Mouse (Mus musculus) hindbrain, embryonic 13.5 days (tissue): ENCODE measurements around the gene Ubr7. TPM values are rescaled to one million over a fixed set of nuclear protein-coding genes. Genes with fewer than 3 reads are reported as not detected.

Source experiments
- ATAC-seq: fragments of 200-750 bp; cut with Nextera tagmentation; 2 replicates; pipeline ENCODE4 v1.8.0; 2017; ENCODE audit warnings: moderate TSS enrichment; ENCODE audit not compliant: low FRiP score
- H3K27ac ChIP-seq: fragments of 300-500 bp; sonication (generic); 2 replicates; pipeline ENCODE4 v1.5.1; 2015; ENCODE audit warnings: inconsistent platforms, mild to moderate bottlenecking, moderate library complexity
- H3K27me3 ChIP-seq: fragments of 300-500 bp; sonication (generic); 2 replicates; pipeline ENCODE4 v1.6.1; 2015; ENCODE audit warnings: mild to moderate bottlenecking, inconsistent platforms
- H3K36me3 ChIP-seq: fragments of 300-500 bp; sonication (generic); 2 replicates; pipeline ENCODE4 v1.6.1; 2015; ENCODE audit warnings: mild to moderate bottlenecking, inconsistent platforms
- H3K4me1 ChIP-seq: fragments of 300-500 bp; sonication (generic); replicated peaks from 2 replicates; pipeline ENCODE4 v1.6.1; 2015; ENCODE audit warnings: inconsistent platforms
- H3K4me2 ChIP-seq: fragments of 300-500 bp; sonication (generic); 2 replicates; pipeline ENCODE4 v1.6.1; 2015; ENCODE audit warnings: inconsistent platforms, mild to moderate bottlenecking, moderate library complexity
- H3K4me3 ChIP-seq: fragments of 300-500 bp; sonication (generic); 2 replicates; pipeline ENCODE4 v1.5.1; 2015; ENCODE audit warnings: mild to moderate bottlenecking, inconsistent platforms
- H3K9ac ChIP-seq: fragments of 300-500 bp; sonication (generic); 2 replicates; pipeline ENCODE4 v1.6.1; 2015; ENCODE audit warnings: mild to moderate bottlenecking, inconsistent platforms
- H3K9me3 ChIP-seq: fragments of 300-500 bp; sonication (generic); 2 replicates; pipeline ENCODE4 v1.6.1; 2016; ENCODE audit warnings: inconsistent platforms
- WGBS: fragments of 180-500 bp; shearing (Covaris S2); methylation state at CpG from one replicate; pipeline ENCODE4 v1.1.7; 2015; 5-methylcytosine and 5-hydroxymethylcytosine counted together
- polyA plus RNA-seq: library from polyadenylated mRNA; unstranded; fragments of >200 nt; fragmentation: Nextera tagmentation; extraction: Ambion mirVana; gene quantifications from 2 replicates; pipeline ENCODE4 v1.2.1, GENCODE M21; 2015

The Ubr7 gene
- polyA plus RNA-seq, 1 experiment from 2014 or later: 36.9 TPM

GRCm38 (mm10) chr12:102725146-102725545 is 32.6 kb upstream of the Ubr7 start:
- Histone ChIP-seq H3K9ac (no peak overlapping the region), H3K36me3 (no peaks in the 10 kb centered on the region), H3K27ac (no peak overlapping the region), H3K4me1 (peaks cover 6% of the 10 kb centered on the region), H3K4me2 (no peak overlapping the region), H3K4me3 (no peak overlapping the region), H3K27me3 (no peaks in the 10 kb centered on the region), H3K9me3 (no peaks in the 10 kb centered on the region)
- ATAC-seq: no peak
- WGBS: 93% methylated on average over 6 of the region's 6 CpGs

GRCm38 (mm10) chr12:102725761-102726175 is 32.0 kb upstream of the Ubr7 start:
- Histone ChIP-seq H3K4me2 (no peak overlapping the region), H3K4me1 (peaks cover 12% of the 10 kb centered on the region), H3K36me3 (no peaks in the 10 kb centered on the region), H3K9me3 (no peaks in the 10 kb centered on the region), H3K4me3 (no peak overlapping the region), H3K27ac (no peak overlapping the region), H3K9ac (no peak overlapping the region), H3K27me3 (no peaks in the 10 kb centered on the region)
- ATAC-seq: no peak
- WGBS: 84% methylated on average over 7 of the region's 7 CpGs

GRCm38 (mm10) chr12:102729855-102730797 is 27.6 kb upstream of the Ubr7 start:
- 0 out of 2 replicates have a peak overlapping the region, but pooled peaks have one; percentile 35 for H3K9ac ChIP-seq

DNA sequence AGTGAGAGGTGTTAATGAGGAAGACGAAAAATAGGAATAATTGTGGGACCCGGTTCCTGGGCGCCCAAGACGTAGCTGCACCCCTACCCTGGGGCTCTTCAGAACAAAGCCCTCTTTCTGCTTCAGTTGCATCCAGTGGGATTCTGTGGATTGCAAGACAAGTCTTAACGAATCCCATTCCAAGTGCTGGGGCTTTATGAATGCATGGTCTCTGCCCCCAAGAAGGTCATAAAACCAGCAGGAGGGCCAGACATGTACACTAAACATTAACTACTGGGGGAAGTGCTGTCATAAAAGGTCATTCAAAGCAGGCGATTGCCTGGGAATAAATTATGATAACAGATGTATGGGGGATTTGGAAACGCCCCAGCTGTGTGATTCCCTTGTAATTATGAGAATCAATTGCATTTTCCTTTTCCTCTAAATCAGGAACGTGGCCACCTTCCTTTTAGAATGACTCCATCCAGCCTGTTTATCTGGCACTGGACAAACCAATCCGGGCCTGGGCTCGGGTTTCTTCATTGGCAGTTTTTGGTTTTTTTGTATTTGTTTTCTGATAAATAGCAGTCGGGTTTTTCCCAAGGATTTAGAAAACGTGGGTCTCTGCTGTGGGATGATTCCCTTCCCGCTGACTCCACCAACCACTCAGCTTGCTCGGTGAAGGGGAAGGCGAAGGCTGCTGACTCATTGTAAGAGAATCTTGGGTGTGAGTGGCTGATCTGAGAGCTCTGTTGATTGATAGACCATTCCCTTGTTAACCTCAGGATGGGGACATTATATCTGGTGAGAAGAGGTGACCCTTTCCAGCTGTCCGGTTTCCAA is 26.8 kb upstream of the Ubr7 start:
- 28% methylated on average over 16 of the region's 16 CpGs for WGBS
- Histone ChIP-seq H3K9ac (peak overlapping the region; percentile 55), H3K4me2 (peak overlapping the region; percentile 54), H3K9me3 (no peaks in the 10 kb centered on the region), H3K27me3 (no peaks in the 10 kb centered on the region), H3K27ac (peak overlapping the region; percentile 92), H3K4me3 (peak overlapping the region; percentile 25), H3K4me1 (peaks cover 23% of the 10 kb centered on the region), H3K36me3 (no peaks in the 10 kb centered on the region)
- ATAC-seq: peak; percentile 44

More at GRCm38 (mm10) chr12:102729855-102730797, 27.6 kb upstream of the Ubr7 start:
- Histone ChIP-seq H3K36me3 (no peaks in the 10 kb centered on the region), H3K4me1 (peaks cover 23% of the 10 kb centered on the region), H3K27me3 (no peaks in the 10 kb centered on the region), H3K4me3 (peak overlapping the region; percentile 25), H3K9me3 (no peaks in the 10 kb centered on the region), H3K4me2 (peak overlapping the region; percentile 54), H3K27ac (peak overlapping the region; percentile 92)
- ATAC-seq: peak; percentile 96
- 32% methylated on average over 26 of the region's 26 CpGs for WGBS

DNA sequence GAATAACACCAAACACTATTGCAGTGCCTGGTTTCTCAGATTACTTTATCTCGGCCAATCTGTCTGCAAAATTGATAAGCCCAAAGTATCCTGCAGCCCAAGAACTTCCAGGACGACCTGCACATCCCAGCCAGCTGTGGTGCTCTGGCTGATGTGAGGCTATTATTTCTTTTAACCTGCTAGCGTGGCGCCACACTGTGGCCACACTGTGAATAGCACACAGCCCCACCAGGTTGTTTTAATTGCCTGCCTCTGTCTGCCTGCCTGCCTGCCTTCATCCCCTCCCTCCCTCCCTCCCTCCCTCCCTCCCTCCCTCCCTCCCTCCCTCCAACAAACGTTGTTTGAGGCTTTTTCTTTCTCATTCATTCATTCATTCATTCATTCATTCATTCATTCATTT is 24.4 kb upstream of the Ubr7 start:
- Histone ChIP-seq H3K9ac (no peak overlapping the region), H3K4me3 (no peak overlapping the region), H3K4me1 (peaks cover 23% of the 10 kb centered on the region), H3K9me3 (no peaks in the 10 kb centered on the region), H3K4me2 (no peak overlapping the region), H3K27ac (no peak overlapping the region), H3K36me3 (no peaks in the 10 kb centered on the region), H3K27me3 (no peaks in the 10 kb centered on the region)
- no peak for ATAC-seq
- 11% methylated on average over 5 of the region's 5 CpGs for WGBS

DNA sequence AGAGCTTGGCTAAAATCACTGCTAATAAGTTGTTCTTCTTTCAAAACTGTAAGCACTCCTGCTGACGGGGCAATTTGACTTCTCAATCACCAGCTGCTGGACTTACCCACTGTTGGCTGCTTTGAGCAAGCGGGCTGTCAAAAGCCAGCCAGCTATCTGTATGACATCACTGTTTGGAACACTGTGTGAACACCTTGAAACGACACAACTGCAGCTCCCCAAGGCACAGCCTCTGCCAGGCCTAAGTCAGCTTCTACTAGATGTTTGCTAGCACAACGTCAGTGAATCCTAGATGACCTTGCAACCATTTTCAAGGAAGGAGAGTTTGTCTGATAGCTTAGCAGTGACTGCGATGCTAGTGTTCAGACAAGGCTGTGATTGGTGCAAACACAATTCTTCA is 18.7 kb upstream of the Ubr7 start:
- H3K27me3 ChIP-seq: no peaks in the 10 kb centered on the region
- H3K27ac ChIP-seq: no peak overlapping the region
- H3K9me3 ChIP-seq: no peaks in the 10 kb centered on the region
- H3K9ac ChIP-seq: no peak overlapping the region
- WGBS: 84% methylated on average over 5 of the region's 5 CpGs
- no peak overlapping the region for H3K4me2 ChIP-seq
- peaks cover 21% of the 10 kb centered on the region for H3K4me1 ChIP-seq
- no peaks in the 10 kb centered on the region for H3K36me3 ChIP-seq
- no peak for ATAC-seq
- no peak overlapping the region for H3K4me3 ChIP-seq

DNA sequence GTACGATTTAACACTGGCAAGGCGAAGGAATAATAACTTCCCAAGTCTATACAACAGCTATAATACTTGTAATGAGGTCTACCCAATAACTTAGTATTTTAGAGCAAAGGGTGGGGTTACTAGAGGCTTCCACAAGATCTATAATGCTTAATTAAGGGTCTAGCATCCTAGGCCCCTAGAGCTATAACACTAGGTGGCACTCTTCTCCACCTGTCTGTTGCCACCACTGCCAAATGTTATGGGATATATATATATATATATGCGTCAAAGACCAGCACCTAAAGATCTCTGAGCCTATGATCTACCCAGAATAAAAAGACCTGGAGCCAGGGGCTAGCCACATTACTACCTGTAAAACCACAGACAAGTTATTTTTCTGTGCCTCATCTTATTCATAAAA is 17.5 kb upstream of the Ubr7 start:
- H3K4me1 ChIP-seq: peaks cover 30% of the 10 kb centered on the region
- H3K27ac ChIP-seq: no peak overlapping the region
- H3K27me3 ChIP-seq: no peaks in the 10 kb centered on the region
- no peaks in the 10 kb centered on the region for H3K36me3 ChIP-seq
- no peaks in the 10 kb centered on the region for H3K9me3 ChIP-seq
- 60% methylated on average over 3 of the region's 3 CpGs for WGBS
- H3K4me2 ChIP-seq: no peak overlapping the region
- no peak overlapping the region for H3K4me3 ChIP-seq
- no peak overlapping the region for H3K9ac ChIP-seq
- ATAC-seq: no peak

DNA sequence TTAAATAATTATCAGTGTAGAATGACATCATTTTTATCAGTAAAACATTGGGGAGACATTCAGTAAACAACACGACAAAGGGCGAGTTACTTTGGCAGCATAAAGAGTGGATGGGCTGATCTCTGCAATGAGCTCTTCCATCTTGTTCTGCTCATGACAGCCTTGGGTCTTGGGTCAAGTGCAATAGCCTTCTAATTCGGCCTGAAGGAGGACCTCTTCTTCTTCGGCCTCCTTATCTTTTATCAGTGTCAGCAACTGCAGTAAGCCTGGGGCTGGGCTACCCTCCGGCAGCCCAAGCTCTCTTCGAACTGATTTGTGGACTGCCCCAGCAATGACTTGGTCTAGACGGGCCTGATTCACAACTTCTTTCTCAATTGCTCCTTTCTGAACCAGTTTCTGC is 15.7 kb upstream of the Ubr7 start:
- no peaks in the 10 kb centered on the region; the same call in 1 of the 2 replicates for H3K36me3 ChIP-seq
- no peak overlapping the region for H3K27ac ChIP-seq
- no peaks in the 10 kb centered on the region for H3K9me3 ChIP-seq
- peak overlapping the region; percentile 81 for H3K9ac ChIP-seq
- peak overlapping the region; percentile 90 for H3K4me2 ChIP-seq
- 85% methylated on average over 7 of the region's 7 CpGs for WGBS
- 0 out of 2 replicates have a peak overlapping the region, but pooled peaks have one; percentile 64 for H3K4me3 ChIP-seq
- H3K4me1 ChIP-seq: peaks cover 30% of the 10 kb centered on the region
- no peak for ATAC-seq
- no peaks in the 10 kb centered on the region for H3K27me3 ChIP-seq

DNA sequence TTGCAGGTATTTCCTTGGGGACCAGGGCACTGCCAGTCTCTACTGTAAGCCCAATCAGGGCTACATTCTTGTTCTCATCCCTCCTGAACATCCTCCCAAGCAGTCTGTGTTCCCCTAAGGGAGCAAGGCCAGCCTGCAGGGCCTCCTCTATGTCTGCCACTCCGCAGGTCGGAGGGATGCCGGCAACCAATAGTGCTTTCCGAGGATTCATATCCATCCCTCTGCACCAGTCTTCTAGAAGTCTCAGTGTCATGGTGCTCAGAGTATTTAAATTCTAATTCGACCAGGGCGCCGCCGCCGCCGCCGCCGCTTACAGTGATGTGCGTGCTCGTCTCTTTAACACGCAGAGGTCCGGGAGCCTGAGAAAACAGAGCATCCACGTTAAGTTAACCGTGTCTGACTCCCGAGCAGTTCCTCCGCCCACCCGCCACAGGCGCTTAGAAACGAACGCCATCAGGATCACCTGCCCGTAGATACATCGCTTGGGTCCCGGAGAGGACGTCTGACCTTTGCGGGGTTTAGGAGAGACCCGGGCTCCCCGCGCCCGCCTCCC is 14.7 kb upstream of the Ubr7 start:
- Histone ChIP-seq H3K27me3 (no peaks in the 10 kb centered on the region), H3K4me1 (peaks cover 30% of the 10 kb centered on the region), H3K4me3 (peak overlapping the region; percentile 64), H3K36me3 (peaks cover 3% of the 10 kb centered on the region), H3K9me3 (no peaks in the 10 kb centered on the region), H3K27ac (peak overlapping the region; percentile 91), H3K9ac (peak overlapping the region; percentile 81), H3K4me2 (peak overlapping the region; percentile 90)
- WGBS: under 1% methylated on average over 33 of the region's 33 CpGs
- ATAC-seq: peak; percentile 83

GRCm38 (mm10) chr12:102743589-102744574 is 13.9 kb upstream of the Ubr7 start, which contains the start of the genes Moap1 and Tmem251:
Moap1 (minus strand) TSS chr12:102743661.
Tmem251 (plus strand) TSS chr12:102743762.
- Histone ChIP-seq H3K27me3 (no peaks in the 10 kb centered on the region), H3K4me1 (peaks cover 30% of the 10 kb centered on the region), H3K4me2 (peak within 1 kb of the TSS; percentile 90), H3K36me3 (peaks cover 9% of the 10 kb centered on the region), H3K4me3 (peak within 1 kb of the TSS; percentile 64), H3K27ac (peak within 1 kb of the TSS; percentile 91), H3K9me3 (no peaks in the 10 kb centered on the region), H3K9ac (peak within 1 kb of the TSS; percentile 81)
- ATAC-seq: peak; percentile 98
- under 1% methylated on average over 63 of the region's 63 CpGs for WGBS

DNA sequence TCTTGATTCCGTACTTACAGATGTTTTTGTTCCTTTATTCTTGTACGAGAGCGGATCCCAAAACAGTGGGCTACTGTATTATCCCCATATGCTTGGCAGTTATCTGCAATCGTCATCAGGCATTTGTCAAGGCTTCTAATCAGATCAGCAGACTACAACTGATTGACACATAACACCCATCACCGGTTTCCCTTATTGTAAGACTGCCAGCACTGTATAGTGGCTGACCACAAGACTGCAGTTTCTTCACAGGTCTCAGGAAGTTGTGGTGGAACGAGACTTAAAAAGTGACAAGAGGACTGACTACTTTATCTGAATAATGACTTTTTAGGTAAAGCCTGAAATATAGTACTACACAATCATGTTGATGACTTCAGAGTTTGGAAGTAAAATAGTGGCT is 12.9 kb upstream of the Ubr7 start:
- ATAC-seq: no peak
- Histone ChIP-seq H3K9ac (peak overlapping the region; percentile 81), H3K9me3 (no peaks in the 10 kb centered on the region), H3K27ac (no peak overlapping the region), H3K4me2 (peak overlapping the region; percentile 90), H3K36me3 (peaks cover 14% of the 10 kb centered on the region), H3K4me1 (peaks cover 30% of the 10 kb centered on the region), H3K27me3 (no peaks in the 10 kb centered on the region), H3K4me3 (peak overlapping the region; percentile 64; the same call in 1 of the 2 replicates)
- WGBS: 63% methylated on average over 6 of the region's 6 CpGs
